Mouse (Mus musculus) gastrocnemius, adult 8-10 months (tissue): ENCODE results near the gene Slc36a1. TPM values are rescaled to one million over a fixed set of nuclear protein-coding genes. Genes with fewer than 3 reads are reported as not detected.

Experiments used
- DNase-seq, 2 experiments: peaks; one replicate each; pipeline ENCODE4 v3.0.0; 2022; ENCODE audit warnings: low spot score in 2 of 2
- total RNA-seq, 4 experiments: library from RNA; stranded (reverse); gene quantifications; 2 replicates each; pipeline ENCODE4 v1.2.4; 2022

Slc36a1 gene
- total RNA-seq, 4 experiments from 2014 or later = 5.4 to 9.4 (median 5.9) TPM

GRCm38 (mm10) chr11:55274756-55275155, 70.6 kb downstream of the Slc36a1 start:
- no peak for DNase-seq

Other genes starting within 250 kb of the Slc36a1 start
- 10 to 100 TPM; 33.2 to 42.3 (median 37.1) TPM for gene Tnip1, start 241.4 kb upstream of the Slc36a1 start, total RNA-seq
- 100 to 1,000 TPM; 160 to 179 (median 170) TPM for gene Anxa6, start 170.9 kb upstream of the Slc36a1 start, total RNA-seq
- gene Ccdc69, start 126.2 kb upstream of the Slc36a1 start, total RNA-seq = 1 to 10 TPM; 1.8 to 4.2 (median 3.3) TPM
- 1 to 10 TPM; 6.2 to 9.2 (median 7.5) TPM for gene Gm2a, start 106.2 kb upstream of the Slc36a1 start, total RNA-seq
- not detected for gene Slc36a3, start 52.6 kb upstream of the Slc36a1 start, total RNA-seq
- gene Slc36a2, start 19.3 kb upstream of the Slc36a1 start, total RNA-seq = 1 to 10 TPM in 2 of 4 experiments, under 1 TPM in 2; 0.36 to 1.2 (median 0.80) TPM
- gene Fat2, start 132.2 kb downstream of the Slc36a1 start, total RNA-seq = under 1 TPM in 3 of 4 experiments, not detected in 1; 0.02 to 0.05 (median 0.02) TPM
- gene Sparc, start 218.8 kb downstream of the Slc36a1 start, total RNA-seq = 100 to 1,000 TPM in 3 of 4 experiments, 10 to 100 TPM in 1; 94.4 to 242 (median 133) TPM